Mouse (Mus musculus): ENCODE results near the gene Slc25a15. TPM values are rescaled to one million over a fixed set of nuclear protein-coding genes. Genes with fewer than 3 reads are reported as not detected.

The Slc25a15 gene
- polyA plus RNA-seq (2017; shearing (Covaris generic)), result 6.4 TPM

GRCm38 (mm10) chr8:22398142-22398951 lies at the start of gene Slc25a15:
Gene Slc25a15, minus strand, starts transcription at chr8:22398597.

GRCm38 (mm10) chr8:22411282-22411702 lies 12.9 kb upstream of the Slc25a15 start, which contains the start of gene Mrps31:
Gene Mrps31, plus strand, starts transcription at chr8:22411361.

Other genes starting within 250 kb of the Slc25a15 start
- 4.2 TPM for gene Nek3, start 232.2 kb downstream of the Slc25a15 start, polyA plus RNA-seq (2017; shearing (Covaris generic))
- gene Ckap2, start 212.8 kb downstream of the Slc25a15 start, polyA plus RNA-seq (2017; shearing (Covaris generic)), result 1.5 TPM
- gene Vps36, start 205.8 kb downstream of the Slc25a15 start, polyA plus RNA-seq (2017; shearing (Covaris generic)), result 31.7 TPM
- 0.56 TPM for gene Thsd1, start 171.3 kb downstream of the Slc25a15 start, polyA plus RNA-seq (2017; shearing (Covaris generic))
- not detected for gene Tpte, start 115.2 kb downstream of the Slc25a15 start, polyA plus RNA-seq (2017; shearing (Covaris generic))
- 12.9 TPM for gene Mrps31, start 12.8 kb upstream of the Slc25a15 start, polyA plus RNA-seq (2017; shearing (Covaris generic))

All from effector memory CD4-positive, alpha-beta T cell, adult 5 months (primary cell).